Mouse (Mus musculus): ENCODE data around the gene Plekha1.

DNA sequence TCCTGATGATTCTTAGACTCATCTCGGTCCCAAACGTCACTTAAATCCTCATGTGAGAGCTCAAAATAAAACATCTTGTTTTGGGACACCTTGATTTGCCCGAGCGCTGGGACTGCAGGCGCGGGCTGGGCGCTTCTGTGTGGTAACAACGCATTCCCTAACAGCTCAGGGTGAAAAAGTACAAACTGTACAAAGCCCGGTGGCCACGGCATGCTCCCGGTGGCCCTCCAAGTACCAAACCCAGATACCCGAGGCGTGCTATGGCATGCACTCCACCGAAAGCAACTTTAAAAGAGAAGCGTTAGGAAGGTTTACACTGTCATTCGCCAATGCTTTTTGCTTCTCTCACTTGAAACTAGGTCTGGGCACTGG lies 69.9 kb downstream of the Plekha1 start:
- TF ChIP-seq CTCF (IDR thresholded peaks at IDR 0.05; ENCODE audit: borderline replicate concordance, insufficient read depth, low read length), result no peak
- TF ChIP-seq POLR2A (IDR thresholded peaks at IDR 0.05; ENCODE audit: low read depth, low read length), result no peak

All from embryonic fibroblast, embryonic 13.5 days (primary cell).